Mouse (Mus musculus) Patski (cell line): ENCODE results near the gene Ccdc182. TPM values are rescaled to one million over a fixed set of nuclear protein-coding genes. Genes with fewer than 3 reads are reported as not detected.

Experiments
- ATAC-seq: fragments of 100-300 bp; one replicate; pipeline ENCODE4 v1.8.0; 2021
- CTCF ChIA-PET: fragments of 350-600 bp; sonication (Branson Sonifier 250); formaldehyde crosslinking; loops from one replicate; lab custom pipeline; 2022; ENCODE audit warnings: inconsistent platforms; lab: Charles Lee
- POLR2A ChIA-PET: fragments of 350-600 bp; sonication (Branson Sonifier 250); formaldehyde crosslinking; loops from one replicate; lab custom pipeline; 2022; ENCODE audit warnings: antibody characterized with exemption, inconsistent platforms; lab: Charles Lee
- DNase-seq: peaks from one replicate; pipeline ENCODE4 v3.0.0-alpha.2; 2011; ENCODE audit warnings: low read depth, low spot score
- H3K27me3 ChIP-seq: fragments of 371-371 bp; one replicate; pipeline ENCODE4 v1.5.1; 2021
- CTCF ChIP-seq: fragments of 100-300 bp; IDR thresholded peaks from one replicate; pipeline ENCODE4 v1.5.1; 2021
- in situ Hi-C: fragments of 300-500 bp; cut with MboI; formaldehyde crosslinking; loops from 3 replicates; pipeline ENCODE4 v1.11.1; 2018; ENCODE audit warnings: low pct_unique_long_range_greater_than_20kb, mixed read lengths
- polyA plus RNA-seq: library from polyadenylated mRNA; unstranded; gene quantifications from one replicate; pipeline ENCODE4 v1.2.3, GENCODE M21; 2021

Gene Ccdc182
- polyA plus RNA-seq, 1 experiment from 2014 or later: not detected

GRCm38 (mm10) chr11:88315393-88315792, 21.5 kb downstream of the Ccdc182 start:
- H3K27me3 ChIP-seq: no peaks in the 10 kb centered on the region
- CTCF ChIA-PET: no interaction called here
- TF ChIP-seq CTCF: no peak
- DNase-seq (no peak), ATAC-seq (no peak)
- POLR2A ChIA-PET: interaction anchor here (1.2 kb wide), 1 partner anchor 12 kb away, joined by 3 read pairs; no protein-coding TSS in a partner anchor
- in situ Hi-C loops: no loop called here

- CTCF ChIA-PET: no interaction called here
- in situ Hi-C loops: no loop called here
- POLR2A ChIA-PET: interaction anchor here (1.1 kb wide), 1 partner anchor 75 kb away, joined by 3 read pairs; no protein-coding TSS in a partner anchor
- DNase-seq: no peak
- no peak for TF ChIP-seq CTCF
- ATAC-seq: no peak
- H3K27me3 ChIP-seq: no peaks in the 10 kb centered on the region
These were observed 25.0 kb downstream of the Ccdc182 start for GRCm38 (mm10) chr11:88318850-88319249.

- ATAC-seq (no peak), DNase-seq (no peak)
- no peaks in the 10 kb centered on the region for H3K27me3 ChIP-seq
- in situ Hi-C loops: no loop called here
- CTCF ChIA-PET: no interaction called here
- POLR2A ChIA-PET: interaction anchor here (0.6 to 1.2 kb wide), 2 partner anchors 12 to 47 kb away, joined by 3 to 6 read pairs; no protein-coding TSS in a partner anchor
- no peak for TF ChIP-seq CTCF
These were observed 33.2 kb downstream of the Ccdc182 start for GRCm38 (mm10) chr11:88327016-88327415.

- DNase-seq: no peak
- ATAC-seq: no peak
- H3K27me3 ChIP-seq: no peaks in the 10 kb centered on the region
- POLR2A ChIA-PET: no interaction called here
- CTCF ChIA-PET: no interaction called here
- TF ChIP-seq CTCF: no peak
- in situ Hi-C loops: no loop called here
These were observed 35.1 kb downstream of the Ccdc182 start for GRCm38 (mm10) chr11:88328813-88329595.

GRCm38 (mm10) chr11:88330799-88331198, 36.9 kb downstream of the Ccdc182 start:
- no peaks in the 10 kb centered on the region for H3K27me3 ChIP-seq
- CTCF ChIA-PET: no interaction called here
- no peak for TF ChIP-seq CTCF
- in situ Hi-C loops: no loop called here
- ATAC-seq (no peak), DNase-seq (no peak)
- POLR2A ChIA-PET: no interaction called here

- CTCF ChIA-PET: no interaction called here
- no peaks in the 10 kb centered on the region for H3K27me3 ChIP-seq
- TF ChIP-seq CTCF: no peak
- POLR2A ChIA-PET: interaction anchor here (0.6 kb wide), 1 partner anchor 9 kb away, joined by 3 read pairs; no protein-coding TSS in a partner anchor
- DNase-seq: no peak
- in situ Hi-C loops: no loop called here
- ATAC-seq: no peak
These were observed 37.9 kb downstream of the Ccdc182 start for GRCm38 (mm10) chr11:88331722-88332121.

GRCm38 (mm10) chr11:88332309-88332934, 38.6 kb downstream of the Ccdc182 start:
- H3K27me3 ChIP-seq: no peaks in the 10 kb centered on the region
- ChIA-PET POLR2A (no interaction called here), CTCF (no interaction called here)
- DNase-seq (no peak), ATAC-seq (no peak)
- TF ChIP-seq CTCF: no peak
- in situ Hi-C loops: no loop called here

GRCm38 (mm10) chr11:88334893-88335292, 41.0 kb downstream of the Ccdc182 start:
- no peak for TF ChIP-seq CTCF
- CTCF ChIA-PET: no interaction called here
- in situ Hi-C loops: no loop called here
- ATAC-seq: no peak
- no peak for DNase-seq
- H3K27me3 ChIP-seq: no peaks in the 10 kb centered on the region
- POLR2A ChIA-PET: no interaction called here

GRCm38 (mm10) chr11:88337926-88338325, 44.1 kb downstream of the Ccdc182 start:
- CTCF ChIA-PET: no interaction called here
- no peaks in the 10 kb centered on the region for H3K27me3 ChIP-seq
- no peak for ATAC-seq
- in situ Hi-C loops: no loop called here
- POLR2A ChIA-PET: no interaction called here
- no peak for TF ChIP-seq CTCF
- no peak for DNase-seq

Other genes starting within 250 kb of the Ccdc182 start
- 301 TPM for gene Srsf1, start 246.7 kb upstream of the Ccdc182 start, polyA plus RNA-seq
- 56.7 TPM for gene Vezf1, start 225.8 kb upstream of the Ccdc182 start, polyA plus RNA-seq
- gene Cuedc1, start 196.0 kb upstream of the Ccdc182 start, polyA plus RNA-seq: 42.0 TPM
- gene Mrps23, start 89.7 kb upstream of the Ccdc182 start, polyA plus RNA-seq: 105 TPM